Mouse (Mus musculus) heart, postnatal 0 days (tissue): Measurements from ENCODE around the gene Tiam1. TPM values are rescaled to one million over a fixed set of nuclear protein-coding genes. Genes with fewer than 3 reads are reported as not detected.

Experiments
- ATAC-seq: fragments of 200-750 bp; cut with Nextera tagmentation; 2 replicates; pipeline ENCODE4 v1.8.0; 2017; ENCODE audit warnings: low read depth, moderate number of reproducible peaks, moderate library complexity; ENCODE audit not compliant: insufficient read depth
- DNase-seq: peaks from one replicate; pipeline ENCODE4 v3.0.0-alpha.2; 2016; ENCODE audit warnings: low spot score
- H3K27ac ChIP-seq: fragments of 300-500 bp; sonication (generic); 2 replicates; pipeline ENCODE4 v1.5.1; 2014; ENCODE audit warnings: low read depth, mild to moderate bottlenecking
- H3K27me3 ChIP-seq: fragments of 300-500 bp; sonication (generic); 2 replicates; pipeline ENCODE4 v1.6.1; 2014; ENCODE audit warnings: low read length, mixed read lengths; ENCODE audit not compliant: control insufficient read depth, insufficient read depth
- H3K36me3 ChIP-seq: fragments of 300-500 bp; sonication (generic); replicated peaks from 2 replicates; pipeline ENCODE4 v1.6.1; 2014; ENCODE audit warnings: low read length, mixed read lengths; ENCODE audit not compliant: control insufficient read depth, insufficient read depth
- H3K4me1 ChIP-seq: fragments of 300-500 bp; sonication (generic); 2 replicates; pipeline ENCODE4 v1.6.1; 2014; ENCODE audit warnings: antibody characterized with exemption; ENCODE audit not compliant: control insufficient read depth, insufficient read depth
- H3K4me2 ChIP-seq: fragments of 300-500 bp; sonication (generic); 2 replicates; pipeline ENCODE4 v1.6.1; 2014; ENCODE audit warnings: low read depth, mild to moderate bottlenecking, low read length, moderate library complexity
- H3K4me3 ChIP-seq: fragments of 300-500 bp; sonication (generic); 2 replicates; pipeline ENCODE4 v1.5.1; 2014; ENCODE audit warnings: low read depth, low read length
- H3K9ac ChIP-seq: fragments of 300-500 bp; sonication (generic); replicated peaks from 2 replicates; pipeline ENCODE4 v1.6.1; 2014; ENCODE audit warnings: low read depth, low read length, mixed read lengths
- H3K9me3 ChIP-seq: fragments of 300-500 bp; sonication (generic); replicated peaks from 2 replicates; pipeline ENCODE4 v1.6.1; 2016; ENCODE audit warnings: low read length; ENCODE audit not compliant: control insufficient read depth
- CTCF ChIP-seq: IDR thresholded peaks from 2 replicates; pipeline ENCODE4 v1.5.1; 2016; ENCODE audit warnings: antibody characterized with exemption, control low read depth, low read depth
- EP300 ChIP-seq: IDR thresholded peaks from 2 replicates; pipeline ENCODE4 v1.6.1; 2016; ENCODE audit warnings: antibody characterized with exemption, low read depth
- WGBS: fragments of 180-500 bp; shearing (Covaris S2); extraction: QIAGEN DNeasy Blood & Tissue Kit; methylation state at CpG from one replicate; pipeline ENCODE4 v1.1.7; 2014; 5-methylcytosine and 5-hydroxymethylcytosine counted together
- polyA plus RNA-seq: library from polyadenylated mRNA; unstranded; fragments of >200 nt; fragmentation: Nextera tagmentation; extraction: Ambion mirVana; gene quantifications from 2 replicates; pipeline ENCODE4 v1.2.1, GENCODE M21; 2015
- total RNA-seq: library from RNA; depleted of rRNA; stranded (reverse); fragments of >200 nt; gene quantifications from 2 replicates; pipeline ENCODE4 v1.2.3, GENCODE M21; 2014; ENCODE audit warnings: low replicate concordance

The Tiam1 gene
- total and polyA plus RNA-seq, 2 experiments from 2014 or later: 2.6 to 3.6 TPM

- ATAC-seq (peak; percentile 87), DNase-seq (peak; percentile 85)
- Histone ChIP-seq H3K4me1 (peaks cover 17% of the 10 kb centered on the region), H3K9ac (no peak overlapping the region), H3K4me3 (peak overlapping the region; percentile 27), H3K27ac (peak overlapping the region; percentile 78), H3K9me3 (no peaks in the 10 kb centered on the region), H3K4me2 (peak overlapping the region; percentile 55), H3K36me3 (no peaks in the 10 kb centered on the region), H3K27me3 (no peaks in the 10 kb centered on the region)
- 9% methylated on average over 15 of the region's 15 CpGs for WGBS
- TF ChIP-seq CTCF: no peak
- peak; percentile 86 for TF ChIP-seq EP300
Observed at GRCm38 (mm10) chr16:89830221-89830648, 313.3 kb downstream of the Tiam1 start.

- no peak for TF ChIP-seq CTCF
- no peak for TF ChIP-seq EP300
- 62% methylated on average over 17 of the region's 17 CpGs for whole genome bisulfite sequencing
- Histone ChIP-seq H3K4me3 (no peak overlapping the region), H3K36me3 (no peaks in the 10 kb centered on the region), H3K9me3 (no peaks in the 10 kb centered on the region), H3K27ac (no peak overlapping the region), H3K27me3 (no peaks in the 10 kb centered on the region), H3K9ac (no peak overlapping the region), H3K4me1 (peaks cover 17% of the 10 kb centered on the region), H3K4me2 (no peak overlapping the region)
- ATAC-seq: no peak
- DNase-seq: no peak
Observed at GRCm38 (mm10) chr16:89827496-89828125, 316.0 kb downstream of the Tiam1 start.

- no peak for DNase-seq
- Histone ChIP-seq H3K4me2 (no peak overlapping the region), H3K36me3 (no peaks in the 10 kb centered on the region), H3K4me1 (peaks cover 15% of the 10 kb centered on the region), H3K27me3 (no peaks in the 10 kb centered on the region), H3K9me3 (no peaks in the 10 kb centered on the region), H3K27ac (no peak overlapping the region), H3K9ac (no peak overlapping the region), H3K4me3 (no peak overlapping the region)
- WGBS: 46% methylated on average over 12 of the region's 12 CpGs
- TF ChIP-seq CTCF (no peak), EP300 (no peak)
- ATAC-seq: no peak
Observed at GRCm38 (mm10) chr16:89825875-89826274, 317.7 kb downstream of the Tiam1 start.

GRCm38 (mm10) chr16:89822882-89823281 is 320.7 kb downstream of the Tiam1 start:
- H3K4me1 ChIP-seq: 0 out of 2 replicates have a peak, but pooled peaks cover 2% of the 10 kb centered on the region
- WGBS: 84% methylated on average over 6 of the region's 6 CpGs
- H3K4me3 ChIP-seq: no peak overlapping the region
- H3K27me3 ChIP-seq: no peaks in the 10 kb centered on the region
- no peak overlapping the region for H3K9ac ChIP-seq
- TF ChIP-seq EP300: no peak
- no peak for TF ChIP-seq CTCF
- DNase-seq (no peak), ATAC-seq (no peak)
- no peak overlapping the region for H3K4me2 ChIP-seq
- H3K36me3 ChIP-seq: no peaks in the 10 kb centered on the region
- H3K9me3 ChIP-seq: no peaks in the 10 kb centered on the region
- no peak overlapping the region for H3K27ac ChIP-seq

GRCm38 (mm10) chr16:89818661-89819060 is 324.9 kb downstream of the Tiam1 start:
- H3K9ac ChIP-seq: no peak overlapping the region
- no peak for TF ChIP-seq EP300
- H3K9me3 ChIP-seq: no peaks in the 10 kb centered on the region
- no peaks in the 10 kb centered on the region for H3K36me3 ChIP-seq
- peak overlapping the region; percentile 90; the same call in 1 of the 2 replicates for H3K4me2 ChIP-seq
- H3K27me3 ChIP-seq: no peaks in the 10 kb centered on the region
- ATAC-seq (no peak), DNase-seq (no peak)
- WGBS: 39% methylated on average over 4 of the region's 4 CpGs
- H3K4me3 ChIP-seq: peak overlapping the region; percentile 49
- H3K27ac ChIP-seq: no peak overlapping the region
- H3K4me1 ChIP-seq: 0 out of 2 replicates have a peak, but pooled peaks cover 10% of the 10 kb centered on the region
